ENCODE assay signal across 18 mouse cellular contexts in genomic region chr9:37474923-37475322, GRCm38 (mm10). TPM values are rescaled to one million over a fixed set of nuclear protein-coding genes. Genes with fewer than 3 reads are reported as not detected.
DNase-seq lines count a peak whose midpoint lies in the region; ATAC-seq and TF ChIP-seq lines count a peak whose summit lies in the region.
"Had no signal": no experiment of that assay in that cellular context is flagged by ENCODE, and none has a peak within 500 bp of the region (broad histone marks: within the 10 kb centered on the region; RNA-seq: fewer than 3 reads in every experiment).

No protein-coding gene starts in this region.

- no peak for TF ChIP-seq CTCF in forebrain, postnatal 0 days (IDR thresholded peaks at IDR 0.05; ENCODE audit: low read depth)

- no peak overlapping the region for H3K27ac ChIP-seq in forebrain, postnatal 0 days (ENCODE audit: low read depth, low read length)
- H3K27ac ChIP-seq in forebrain, embryonic 12.5 days = no peak overlapping the region
- H3K27ac ChIP-seq in midbrain, embryonic 16.5 days (ENCODE audit: low read length) = no peak overlapping the region
- H3K27ac ChIP-seq: embryonic facial prominence, embryonic 13.5 days; midbrain, embryonic 13.5 days had no signal

- 80% methylated on average over 7 of the region's 7 CpGs for WGBS in forebrain, postnatal 0 days
- WGBS in forebrain, embryonic 12.5 days = 90% methylated on average over 7 of the region's 7 CpGs
- WGBS in midbrain, embryonic 16.5 days = 93% methylated on average over 7 of the region's 7 CpGs

- peak; percentile 29 for ATAC-seq in forebrain, postnatal 0 days
- no peak for ATAC-seq in forebrain, embryonic 12.5 days (ENCODE audit: low FRiP score)
- peak; percentile 52 for ATAC-seq in megakaryocyte progenitor cell, adult 5-6 weeks (replicated peaks; ENCODE audit: poor library complexity)
- no peak for ATAC-seq in midbrain, embryonic 16.5 days
- ATAC-seq: midbrain, embryonic 13.5 days had no signal

- no peaks in the 10 kb centered on the region for H3K27me3 ChIP-seq in forebrain, postnatal 0 days (ENCODE audit: insufficient read depth, low read length)
- H3K27me3 ChIP-seq in forebrain, embryonic 12.5 days = no peaks in the 10 kb centered on the region
- H3K27me3 ChIP-seq in midbrain, embryonic 16.5 days (ENCODE audit: control insufficient read depth, insufficient read depth, low read depth, low read length) = no peaks in the 10 kb centered on the region
- H3K27me3 ChIP-seq: embryonic facial prominence, embryonic 13.5 days; midbrain, embryonic 13.5 days had no signal

- no peak overlapping the region for H3K9ac ChIP-seq in forebrain, postnatal 0 days
- H3K9ac ChIP-seq in forebrain, embryonic 12.5 days = no peak overlapping the region
- no peak overlapping the region for H3K9ac ChIP-seq in midbrain, embryonic 16.5 days (ENCODE audit: low read depth, low read length)
- H3K9ac ChIP-seq: embryonic facial prominence, embryonic 13.5 days; midbrain, embryonic 13.5 days had no signal

- H3K4me1 ChIP-seq in forebrain, postnatal 0 days (ENCODE audit: insufficient read depth) = no peaks in the 10 kb centered on the region
- no peaks in the 10 kb centered on the region for H3K4me1 ChIP-seq in forebrain, embryonic 12.5 days
- H3K4me1 ChIP-seq in midbrain, embryonic 16.5 days (ENCODE audit: control insufficient read depth, insufficient read depth, low read length) = no peaks in the 10 kb centered on the region
- H3K4me1 ChIP-seq: embryonic facial prominence, embryonic 13.5 days; midbrain, embryonic 13.5 days had no signal

- no peaks in the 10 kb centered on the region for H3K9me3 ChIP-seq in forebrain, postnatal 0 days (ENCODE audit: low read length)
- H3K9me3 ChIP-seq in forebrain, embryonic 12.5 days = no peaks in the 10 kb centered on the region
- no peaks in the 10 kb centered on the region for H3K9me3 ChIP-seq in midbrain, embryonic 16.5 days (replicated peaks; ENCODE audit: control insufficient read depth, low read length, poor library complexity, severe bottlenecking)
- H3K9me3 ChIP-seq: embryonic facial prominence, embryonic 13.5 days; midbrain, embryonic 13.5 days had no signal

- H3K4me2 ChIP-seq in forebrain, postnatal 0 days (ENCODE audit: low read depth) = no peak overlapping the region
- no peak overlapping the region for H3K4me2 ChIP-seq in forebrain, embryonic 12.5 days
- no peak overlapping the region for H3K4me2 ChIP-seq in midbrain, embryonic 16.5 days (ENCODE audit: low read length)
- H3K4me2 ChIP-seq: embryonic facial prominence, embryonic 13.5 days; midbrain, embryonic 13.5 days had no signal

- no peaks in the 10 kb centered on the region for H3K36me3 ChIP-seq in forebrain, postnatal 0 days (ENCODE audit: insufficient read depth)
- H3K36me3 ChIP-seq in forebrain, embryonic 12.5 days (replicated peaks) = no peaks in the 10 kb centered on the region
- H3K36me3 ChIP-seq in midbrain, embryonic 16.5 days (ENCODE audit: control insufficient read depth, insufficient read depth, low read length) = no peaks in the 10 kb centered on the region
- H3K36me3 ChIP-seq: embryonic facial prominence, embryonic 13.5 days; midbrain, embryonic 13.5 days had no signal

- no peak overlapping the region for H3K4me3 ChIP-seq in forebrain, postnatal 0 days (ENCODE audit: low read depth, low read length)
- no peak overlapping the region for H3K4me3 ChIP-seq in forebrain, embryonic 12.5 days (replicated peaks)
- H3K4me3 ChIP-seq in midbrain, embryonic 16.5 days (ENCODE audit: low read depth, low read length) = no peak overlapping the region
- H3K4me3 ChIP-seq: embryonic facial prominence, embryonic 13.5 days; midbrain, embryonic 13.5 days had no signal

- peak; percentile 39 for DNase-seq in forebrain, postnatal 0 days
- peak; percentile 45 for DNase-seq in lung, postnatal 10 days
- no peak for DNase-seq in lung, postnatal 25 days (ENCODE audit: low spot score)
- peak; percentile 14 to 52 for DNase-seq in layer of hippocampus, adult 18-20 months (ENCODE audit: low spot score in 2 of 2)
- no peak for DNase-seq in liver
- DNase-seq: adrenal gland, adult 8-10 months; cerebellum, adult 11-12 months; kidney, adult 18-20 months; kidney, postnatal 10 days; lung, adult 18-20 months; thymus, adult 18-20 months had no signal

RNA-seq across cellular contexts. Expression of gene Msantd2, which starts 14.2 kb away (rescaled TPM):
- total RNA-seq in forebrain, postnatal 0 days (2014; rRNA removed) = 43.3 and 122 TPM in 2 replicates
- polyA plus RNA-seq in forebrain, postnatal 0 days (2015; fragmentation: Nextera tagmentation; extraction: Ambion mirVana) = 15.3 and 19.5 TPM in 2 replicates
- 46.9 and 47.3 TPM in 2 replicates for polyA plus RNA-seq in forebrain, embryonic 12.5 days (2016; fragmentation: Nextera tagmentation; extraction: Ambion mirVana)
- total RNA-seq in layer of hippocampus, adult 18-20 months (2021) = 10 to 100 TPM; 22.9 to 23.1 TPM
- total RNA-seq in megakaryocyte progenitor cell, adult 5-6 weeks (2015) = 14.8 and 18.3 TPM in 2 replicates
- 21.9 and 40.8 TPM in 2 replicates for total RNA-seq in megakaryocyte progenitor cell, adult 5-6 weeks (2017)
- 34.8 and 35.0 TPM in 2 replicates for polyA plus RNA-seq in midbrain, embryonic 16.5 days (2015; fragmentation: Nextera tagmentation; extraction: Ambion mirVana)

RNA-seq across cellular contexts. Expression of gene Robo3, which starts 41.9 kb away (rescaled TPM):
- total RNA-seq in forebrain, postnatal 0 days (2014; rRNA removed) = 1.2 and 1.9 TPM in 2 replicates
- polyA plus RNA-seq in forebrain, postnatal 0 days (2015; fragmentation: Nextera tagmentation; extraction: Ambion mirVana) = 0.48 and 1.5 TPM in 2 replicates
- polyA plus RNA-seq in forebrain, embryonic 12.5 days (2016; fragmentation: Nextera tagmentation; extraction: Ambion mirVana) = 22.7 and 24.1 TPM in 2 replicates
- total RNA-seq in layer of hippocampus, adult 18-20 months (2021) = 1 to 10 TPM; 7.2 to 8.9 TPM
- 0.07 and 0.32 TPM in 2 replicates for total RNA-seq in megakaryocyte progenitor cell, adult 5-6 weeks (2015)
- total RNA-seq in megakaryocyte progenitor cell, adult 5-6 weeks (2017) = 0.10 TPM in 1 of 2 replicates, not detected in the other
- polyA plus RNA-seq in midbrain, embryonic 16.5 days (2015; fragmentation: Nextera tagmentation; extraction: Ambion mirVana) = 4.2 and 17.6 TPM in 2 replicates
- total RNA-seq: liver, adult 2 months had no signal
- polyA plus RNA-seq: stomach, embryonic 14.5 days had no signal

RNA-seq across cellular contexts. Expression of gene Esam, which starts 53.0 kb away (rescaled TPM):
- total RNA-seq in forebrain, postnatal 0 days (2014; rRNA removed) = 29.0 and 144 TPM in 2 replicates
- polyA plus RNA-seq in forebrain, postnatal 0 days (2015; fragmentation: Nextera tagmentation; extraction: Ambion mirVana) = 36.3 and 37.3 TPM in 2 replicates
- polyA plus RNA-seq in forebrain, embryonic 12.5 days (2016; fragmentation: Nextera tagmentation; extraction: Ambion mirVana) = 23.2 and 24.3 TPM in 2 replicates
- 10 to 100 TPM; 13.1 to 14.3 TPM for total RNA-seq in layer of hippocampus, adult 18-20 months (2021)
- total RNA-seq in megakaryocyte progenitor cell, adult 5-6 weeks (2015) = 0.34 and 0.94 TPM in 2 replicates
- total RNA-seq in megakaryocyte progenitor cell, adult 5-6 weeks (2017) = 0.29 and 0.57 TPM in 2 replicates
- polyA plus RNA-seq in midbrain, embryonic 16.5 days (2015; fragmentation: Nextera tagmentation; extraction: Ambion mirVana) = 38.8 and 42.1 TPM in 2 replicates

Comparison
In these comparisons a context has a peak if more than half of its experiments do, and no peak if none do; other contexts are left out.
1. ATAC-seq: peak in forebrain, postnatal 0 days (single experiment) and megakaryocyte progenitor cell, adult 5-6 weeks (single experiment); none in forebrain, embryonic 12.5 days (single experiment) and midbrain, embryonic 16.5 days (single experiment).
2. DNase-seq: peak in forebrain, postnatal 0 days (single experiment), lung, postnatal 10 days (single experiment) and layer of hippocampus, adult 18-20 months (2 of 2); none in lung, postnatal 25 days (single experiment) and liver (single experiment).
3. RNA of gene Esam, which starts 53.0 kb away (total RNA-seq): 29.0 to 144 TPM in forebrain, postnatal 0 days and 13.1 to 14.3 TPM in layer of hippocampus, adult 18-20 months; 0.29 to 0.94 TPM in megakaryocyte progenitor cell, adult 5-6 weeks; every median in the first group is over 4 times any median in the second.